Mouse (Mus musculus) induced T-regulatory cell, adult 2 months (primary cell): ENCODE data around the gene Dusp13.

ENCODE experiments used
- DNase-seq: peaks from one replicate; pipeline ENCODE4 v3.0.0-alpha.2; 2012; ENCODE audit warnings: low read depth

Dusp13 gene

DNA sequence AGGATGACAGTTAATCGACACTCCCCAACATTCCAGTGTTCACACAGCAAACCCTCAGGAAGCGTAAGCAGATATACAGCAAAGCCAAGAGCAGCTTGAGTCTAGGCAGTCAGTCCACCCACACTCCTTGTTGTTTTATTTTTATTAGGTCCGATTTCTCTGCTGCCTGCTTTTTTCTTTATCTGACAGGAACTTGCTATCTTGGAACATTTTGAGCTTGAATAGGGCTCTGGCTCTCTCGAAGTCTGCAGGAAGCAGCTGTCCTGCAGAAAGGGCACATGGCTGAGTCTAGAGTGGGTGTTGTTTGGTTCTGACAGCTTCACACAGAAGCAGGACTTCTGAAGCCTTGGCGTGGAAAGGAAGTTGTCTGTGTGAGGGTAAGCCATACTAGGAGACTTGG lies 47.7 kb downstream of the Dusp13 start:
- no peak for DNase-seq

DNA sequence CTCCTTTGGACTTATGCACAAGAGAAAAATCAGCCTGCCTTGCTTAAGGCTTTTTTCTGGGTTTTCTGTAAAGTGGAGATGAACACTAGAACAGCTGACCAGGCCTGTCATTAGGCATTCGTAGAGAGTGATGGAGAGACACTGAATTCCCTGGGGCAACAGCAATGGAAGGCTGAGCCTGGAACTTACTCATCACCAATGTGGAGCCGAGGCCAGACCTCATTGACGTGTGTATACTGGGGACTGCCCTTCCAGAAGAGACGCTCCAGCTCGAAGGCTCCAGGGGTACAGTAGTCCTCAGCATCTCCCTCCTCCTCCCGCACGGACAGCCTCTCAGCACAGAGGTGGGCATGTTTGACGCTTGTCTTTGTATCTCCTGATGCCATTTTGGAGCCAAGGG lies 48.3 kb downstream of the Dusp13 start:
- no peak for DNase-seq

DNA sequence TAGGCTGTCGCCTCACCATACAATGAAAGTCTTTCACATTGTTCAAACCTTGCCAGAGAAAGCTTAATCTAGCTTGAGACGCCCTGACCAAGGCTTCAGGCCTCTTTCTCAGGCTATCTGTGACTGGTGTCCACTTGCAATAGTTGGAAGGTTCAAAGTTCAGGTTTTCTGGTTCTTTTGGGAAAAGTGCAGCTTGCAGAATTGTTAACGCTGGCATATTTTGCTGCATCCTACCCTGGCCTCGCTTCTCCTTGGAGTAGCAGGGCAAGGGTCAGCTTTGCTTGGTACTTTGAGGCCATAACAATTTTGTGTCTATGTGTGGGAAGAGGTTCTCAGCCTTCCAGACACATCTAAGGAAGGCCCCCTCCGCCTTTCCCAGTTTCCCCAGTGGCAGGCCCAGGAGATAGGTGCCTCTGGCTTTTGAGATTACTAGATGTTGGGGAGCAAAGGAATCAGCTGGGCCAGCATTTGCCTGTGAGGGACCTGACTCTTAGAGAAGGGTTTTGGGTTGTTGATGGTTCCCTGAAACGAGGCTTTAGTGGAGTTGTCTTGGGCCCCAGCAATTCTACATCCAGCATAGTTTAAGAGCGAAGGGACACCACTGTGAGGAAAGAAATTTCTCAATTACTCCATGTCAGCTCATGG lies 54.7 kb downstream of the Dusp13 start:
- DNase-seq, result no peak

DNA sequence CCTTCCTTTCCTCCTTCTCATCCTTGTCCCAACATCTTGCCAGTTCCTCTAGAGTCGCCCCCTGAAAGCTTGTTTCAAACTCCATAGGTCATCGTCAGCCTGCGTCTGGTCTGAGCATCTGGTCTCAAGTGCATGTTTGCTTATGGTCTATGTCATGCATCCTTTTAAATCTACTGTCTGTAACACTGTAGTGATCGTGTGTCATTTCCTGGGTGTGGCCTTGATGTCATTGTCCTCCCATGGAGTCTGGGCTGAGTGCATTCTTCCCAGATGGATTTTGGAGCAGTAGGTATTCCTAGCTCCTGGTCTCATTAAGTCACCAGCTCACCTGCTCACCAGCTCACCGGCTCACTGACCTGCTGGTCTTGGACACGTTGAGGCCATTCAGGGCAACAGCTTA lies 56.0 kb downstream of the Dusp13 start:
- DNase-seq, result no peak

DNA sequence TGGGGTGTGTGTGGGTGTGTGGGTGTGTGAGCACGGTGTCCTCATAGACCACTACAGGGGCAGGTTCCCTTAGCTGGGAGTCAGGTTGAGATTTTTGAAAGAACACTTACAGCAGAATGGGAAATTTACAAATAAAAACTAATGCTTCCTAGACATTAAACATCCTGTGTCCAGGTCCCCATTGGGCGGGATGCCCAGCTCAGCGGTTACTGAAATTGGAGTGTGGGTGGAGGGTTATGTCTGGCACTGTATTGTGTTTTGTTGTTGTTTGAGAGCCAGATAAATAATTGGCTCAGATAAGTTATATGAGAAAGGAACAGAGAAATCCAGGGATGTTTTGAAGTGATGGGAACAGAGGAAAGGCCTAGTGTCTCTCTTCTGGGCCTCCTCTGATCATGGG lies 59.9 kb downstream of the Dusp13 start:
- DNase-seq, result no peak

DNA sequence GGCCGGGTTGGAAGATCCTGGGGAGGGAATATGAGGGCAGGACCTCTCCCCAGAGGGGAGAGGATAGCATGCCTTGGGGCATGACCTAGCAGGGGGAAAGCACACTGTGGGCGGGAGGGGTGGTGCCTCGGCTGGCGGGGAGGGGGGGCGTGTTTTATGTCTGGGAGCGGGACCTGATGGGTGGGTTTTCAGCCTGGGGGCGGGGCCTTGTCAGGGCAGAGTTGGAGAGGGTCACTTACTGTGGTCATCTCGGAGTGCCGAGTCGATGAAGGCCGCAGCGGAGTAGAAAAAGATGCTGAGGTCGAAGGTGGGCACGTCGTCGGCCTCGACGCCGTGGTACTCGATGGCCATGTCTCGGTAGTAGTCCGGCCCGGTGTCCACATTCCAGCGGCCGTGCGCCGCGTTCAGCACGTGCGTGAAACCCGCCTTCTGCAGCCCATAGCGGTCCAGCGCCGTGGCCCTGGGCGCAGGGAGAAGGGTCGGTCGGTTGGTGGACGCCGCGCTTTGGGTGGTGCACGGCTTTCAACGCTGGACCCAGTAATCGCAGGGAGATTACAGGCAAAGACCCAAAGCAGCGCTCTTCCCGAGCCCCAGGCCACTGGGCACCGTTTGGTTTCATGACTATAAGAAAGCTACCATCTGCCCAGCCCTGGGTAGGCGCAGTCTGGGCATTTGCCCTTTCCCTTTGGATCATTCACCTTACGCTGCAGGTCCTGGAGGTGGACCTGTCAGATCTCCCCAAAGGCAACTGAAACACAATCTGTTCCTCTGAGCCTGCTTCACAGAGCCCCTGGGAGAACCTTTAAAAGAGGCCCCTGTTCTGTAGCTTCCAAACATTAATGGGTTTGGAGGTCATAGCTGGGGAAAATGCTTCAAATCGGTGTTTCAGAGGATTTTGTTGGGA lies 64.4 kb downstream of the Dusp13 start:
- no peak for DNase-seq

DNA sequence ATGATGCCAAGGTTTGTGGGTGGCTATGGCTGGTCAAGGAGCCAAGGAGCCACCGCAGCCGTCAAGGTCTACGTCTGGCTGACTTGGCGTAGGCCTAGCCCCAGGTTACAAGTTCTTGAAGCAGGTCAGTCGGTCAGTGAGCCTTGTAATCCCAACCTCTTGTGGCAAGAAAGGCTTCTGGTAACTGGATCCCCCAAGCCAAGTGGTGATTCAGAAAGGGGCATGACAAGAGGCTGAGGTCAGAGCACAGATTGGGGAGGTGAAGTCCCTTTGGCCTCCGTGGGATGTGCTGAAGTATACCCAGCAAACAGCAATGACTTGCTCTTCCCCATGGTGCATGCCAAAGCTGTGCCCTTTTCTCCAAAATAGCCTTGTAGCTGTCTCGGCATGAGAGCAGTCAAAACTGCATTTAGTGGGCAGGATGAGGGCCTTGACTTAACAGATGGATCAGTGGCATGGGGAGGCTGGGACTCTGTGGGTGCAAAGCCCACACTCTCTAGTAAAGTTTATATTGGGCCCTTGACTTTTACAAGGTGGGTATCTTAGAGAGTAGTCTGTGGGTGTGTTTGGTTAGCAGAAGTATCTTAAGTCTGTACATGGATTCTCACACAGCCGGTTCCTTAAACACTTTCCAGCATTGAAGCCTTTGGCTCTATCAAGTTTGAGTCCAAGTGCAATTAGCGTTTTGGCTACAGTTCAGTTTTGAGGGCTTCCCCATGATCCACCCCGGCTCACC lies 65.4 kb downstream of the Dusp13 start:
- no peak for DNase-seq

DNA sequence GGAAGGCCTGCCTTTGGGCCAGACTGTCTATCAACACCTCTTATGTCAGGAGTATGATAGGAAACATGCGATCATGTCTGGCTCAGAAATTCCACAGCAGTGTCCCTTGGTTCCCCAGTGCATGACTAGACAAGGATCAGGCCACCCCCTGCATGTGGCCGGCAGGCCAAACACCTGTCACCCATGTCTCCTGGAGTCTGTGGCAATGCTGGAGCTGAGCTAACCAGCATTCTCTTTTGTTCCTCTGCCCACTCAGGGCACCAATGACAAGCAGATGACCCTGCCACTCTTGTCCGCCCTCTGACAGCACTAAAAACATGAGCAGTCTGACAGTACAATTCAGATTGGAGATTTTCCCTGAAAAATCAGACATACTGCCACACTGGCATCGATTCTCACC lies 67.1 kb downstream of the Dusp13 start:
- DNase-seq, result no peak
